Mouse (Mus musculus) kidney, embryonic 16.5 days (tissue): ENCODE measurements at regions not wholly inside any gene's neighbourhood (a gene's known extent, or its start where the extent isn't known, plus 50 kb on each side); places are given as distances from the start of the nearest gene placed in this dataset.

Experiments
- ATAC-seq: fragments of 200-750 bp; cut with Nextera tagmentation; 2 replicates; pipeline ENCODE4 v1.8.0; 2017; ENCODE audit warnings: moderate TSS enrichment; ENCODE audit not compliant: low FRiP score, low TSS enrichment
- H3K27ac ChIP-seq: fragments of 300-500 bp; sonication (generic); 2 replicates; pipeline ENCODE4 v1.5.1; 2014; ENCODE audit warnings: low read length
- H3K27me3 ChIP-seq: fragments of 300-500 bp; sonication (generic); 2 replicates; pipeline ENCODE4 v1.6.1; 2014; ENCODE audit warnings: low read length, control low read depth, mixed read lengths; ENCODE audit not compliant: insufficient read depth
- H3K36me3 ChIP-seq: fragments of 300-500 bp; sonication (generic); 2 replicates; pipeline ENCODE4 v1.6.1; 2014; ENCODE audit warnings: low read length, control low read depth, mixed read lengths; ENCODE audit not compliant: insufficient read depth
- H3K4me1 ChIP-seq: fragments of 300-500 bp; sonication (generic); 2 replicates; pipeline ENCODE4 v1.6.1; 2014; ENCODE audit warnings: low read length, control low read depth, mixed read lengths; ENCODE audit not compliant: insufficient read depth
- H3K4me2 ChIP-seq: fragments of 300-500 bp; sonication (generic); replicated peaks from 2 replicates; pipeline ENCODE4 v1.6.1; 2014; ENCODE audit warnings: low read depth, low read length
- H3K4me3 ChIP-seq: fragments of 300-500 bp; sonication (generic); 2 replicates; pipeline ENCODE4 v1.5.1; 2014; ENCODE audit warnings: mild to moderate bottlenecking, low read length
- H3K9ac ChIP-seq: fragments of 300-500 bp; sonication (generic); replicated peaks from 2 replicates; pipeline ENCODE4 v1.6.1; 2014; ENCODE audit warnings: low read length
- H3K9me3 ChIP-seq: fragments of 300-500 bp; sonication (generic); 2 replicates; pipeline ENCODE4 v1.6.1; 2016; ENCODE audit warnings: low read length, control low read depth
- WGBS: fragments of 180-500 bp; shearing (Covaris S2); extraction: QIAGEN DNeasy Blood & Tissue Kit; methylation state at CpG from one replicate; pipeline ENCODE4 v1.1.7; 2014; 5-methylcytosine and 5-hydroxymethylcytosine counted together

- Histone ChIP-seq H3K9ac (no peak overlapping the region), H3K9me3 (no peaks in the 10 kb centered on the region), H3K4me1 (peaks cover 4% of the 10 kb centered on the region; the same call in 1 of the 2 replicates), H3K4me2 (no peak overlapping the region), H3K27ac (no peak overlapping the region), H3K4me3 (no peak overlapping the region), H3K36me3 (no peaks in the 10 kb centered on the region), H3K27me3 (no peaks in the 10 kb centered on the region)
- 27% methylated on average over 4 of the region's 4 CpGs for WGBS
- ATAC-seq = no peak
Measured at GRCm38 (mm10) chr9:30273836-30274235, 153.1 kb upstream of the Snx19 start.

GRCm38 (mm10) chr9:30278231-30278630 lies 148.7 kb upstream of the Snx19 start:
- Histone ChIP-seq H3K4me1 (no peaks in the 10 kb centered on the region), H3K27ac (no peak overlapping the region), H3K36me3 (no peaks in the 10 kb centered on the region), H3K9ac (no peak overlapping the region), H3K4me3 (no peak overlapping the region), H3K27me3 (no peaks in the 10 kb centered on the region), H3K4me2 (no peak overlapping the region), H3K9me3 (no peaks in the 10 kb centered on the region)
- no peak for ATAC-seq
- 64% methylated on average over 1 of the region's 1 CpGs for WGBS

GRCm38 (mm10) chr9:30283080-30283770 lies 143.7 kb upstream of the Snx19 start:
- 87% methylated on average over 12 of the region's 12 CpGs for WGBS
- H3K4me1 ChIP-seq = no peaks in the 10 kb centered on the region
- no peak overlapping the region for H3K9ac ChIP-seq
- H3K27ac ChIP-seq = no peak overlapping the region
- H3K9me3 ChIP-seq = no peaks in the 10 kb centered on the region
- no peaks in the 10 kb centered on the region for H3K27me3 ChIP-seq
- H3K4me3 ChIP-seq = no peak overlapping the region
- no peak overlapping the region for H3K4me2 ChIP-seq
- no peak for ATAC-seq
- no peaks in the 10 kb centered on the region for H3K36me3 ChIP-seq

GRCm38 (mm10) chr9:30283771-30284148 lies 143.1 kb upstream of the Snx19 start:
- no peaks in the 10 kb centered on the region for H3K9me3 ChIP-seq
- no peaks in the 10 kb centered on the region for H3K27me3 ChIP-seq
- no peak overlapping the region for H3K4me2 ChIP-seq
- no peak overlapping the region for H3K4me3 ChIP-seq
- WGBS = 75% methylated on average over 4 of the region's 4 CpGs
- no peaks in the 10 kb centered on the region for H3K4me1 ChIP-seq
- ATAC-seq = no peak
- no peaks in the 10 kb centered on the region for H3K36me3 ChIP-seq
- H3K9ac ChIP-seq = no peak overlapping the region
- no peak overlapping the region for H3K27ac ChIP-seq

GRCm38 (mm10) chr9:30284562-30285323 lies 142.2 kb upstream of the Snx19 start:
- no peak for ATAC-seq
- Histone ChIP-seq H3K9ac (no peak overlapping the region), H3K27me3 (no peaks in the 10 kb centered on the region), H3K4me3 (no peak overlapping the region), H3K4me1 (no peaks in the 10 kb centered on the region), H3K27ac (no peak overlapping the region), H3K4me2 (no peak overlapping the region), H3K9me3 (no peaks in the 10 kb centered on the region), H3K36me3 (no peaks in the 10 kb centered on the region)
- WGBS = 11% methylated on average over 16 of the region's 16 CpGs

- Histone ChIP-seq H3K9me3 (no peaks in the 10 kb centered on the region), H3K4me3 (no peak overlapping the region), H3K27me3 (no peaks in the 10 kb centered on the region), H3K4me2 (no peak overlapping the region), H3K36me3 (no peaks in the 10 kb centered on the region), H3K27ac (no peak overlapping the region), H3K9ac (no peak overlapping the region), H3K4me1 (no peaks in the 10 kb centered on the region)
- 48% methylated on average over 2 of the region's 2 CpGs for whole genome bisulfite sequencing
- ATAC-seq = no peak
Measured at GRCm38 (mm10) chr9:30285324-30285599, 141.6 kb upstream of the Snx19 start.

GRCm38 (mm10) chr9:30299844-30300243 lies 127.1 kb upstream of the Snx19 start:
- WGBS = 14% methylated on average over 4 of the region's 4 CpGs
- no peak overlapping the region for H3K9ac ChIP-seq
- no peaks in the 10 kb centered on the region for H3K36me3 ChIP-seq
- no peaks in the 10 kb centered on the region for H3K27me3 ChIP-seq
- ATAC-seq = no peak
- H3K4me1 ChIP-seq = no peaks in the 10 kb centered on the region
- no peak overlapping the region for H3K4me3 ChIP-seq
- no peak overlapping the region for H3K27ac ChIP-seq
- no peak overlapping the region for H3K4me2 ChIP-seq
- H3K9me3 ChIP-seq = no peaks in the 10 kb centered on the region

- no peak overlapping the region for H3K4me2 ChIP-seq
- H3K4me1 ChIP-seq = no peaks in the 10 kb centered on the region
- H3K27ac ChIP-seq = no peak overlapping the region
- 29% methylated on average over 2 of the region's 2 CpGs for WGBS
- H3K9ac ChIP-seq = no peak overlapping the region
- no peaks in the 10 kb centered on the region for H3K27me3 ChIP-seq
- no peaks in the 10 kb centered on the region for H3K9me3 ChIP-seq
- ATAC-seq = no peak
- H3K36me3 ChIP-seq = no peaks in the 10 kb centered on the region
- no peak overlapping the region for H3K4me3 ChIP-seq
Measured at GRCm38 (mm10) chr9:30308281-30308680, 118.6 kb upstream of the Snx19 start.

GRCm38 (mm10) chr9:30313360-30313759 lies 113.5 kb upstream of the Snx19 start:
- no peak overlapping the region for H3K9ac ChIP-seq
- no peaks in the 10 kb centered on the region for H3K27me3 ChIP-seq
- 95% methylated on average over 1 of the region's 1 CpGs for WGBS
- no peaks in the 10 kb centered on the region for H3K36me3 ChIP-seq
- no peak overlapping the region for H3K4me3 ChIP-seq
- H3K9me3 ChIP-seq = no peaks in the 10 kb centered on the region
- no peak overlapping the region for H3K4me2 ChIP-seq
- no peak for ATAC-seq
- H3K27ac ChIP-seq = no peak overlapping the region
- peaks cover 5% of the 10 kb centered on the region; the same call in 1 of the 2 replicates for H3K4me1 ChIP-seq
